Comparison of ENCODE assay signal across 20 mouse cellular contexts in genomic region chr10:127437354-127438113, GRCm38 (mm10). TPM values are rescaled to one million over a fixed set of nuclear protein-coding genes. Genes with fewer than 3 reads are reported as not detected.
A peak's percentile ranks its signal among the peaks of the same experiment; 100 is the strongest.
DNase-seq lines count a peak whose midpoint lies in the region; ATAC-seq and TF ChIP-seq lines count a peak whose summit lies in the region.
"Had no signal": no experiment of that assay in that cellular context is flagged by ENCODE, and none has a peak within 500 bp of the region (broad histone marks: within the 10 kb centered on the region; RNA-seq: fewer than 3 reads in every experiment).

No protein-coding gene starts in this region.

- H3K4me3 ChIP-seq in G1E (ENCODE audit: low read depth, low read length) = no peak overlapping the region
- H3K4me3 ChIP-seq in liver, embryonic 15.5 days (replicated peaks) = no peak overlapping the region
- H3K4me3 ChIP-seq in midbrain, embryonic 10.5 days = no peak overlapping the region
- H3K4me3 ChIP-seq: embryonic facial prominence, embryonic 15.5 days; erythroblast, embryonic 14.5 days; forebrain, embryonic 10.5 days; forebrain, embryonic 15.5 days; heart, embryonic 13.5 days; hindbrain, embryonic 12.5 days had no signal

- H3K9me3 ChIP-seq in G1E (replicated peaks) = no peaks in the 10 kb centered on the region
- H3K9me3 ChIP-seq in liver, embryonic 15.5 days (replicated peaks) = no peaks in the 10 kb centered on the region
- H3K9me3 ChIP-seq in midbrain, embryonic 10.5 days (replicated peaks) = no peaks in the 10 kb centered on the region
- H3K9me3 ChIP-seq: embryonic facial prominence, embryonic 15.5 days; forebrain, embryonic 10.5 days; forebrain, embryonic 15.5 days; heart, embryonic 13.5 days; hindbrain, embryonic 12.5 days had no signal

- H3K27ac ChIP-seq in liver, embryonic 15.5 days (replicated peaks) = no peak overlapping the region
- no peak overlapping the region for H3K27ac ChIP-seq in midbrain, embryonic 10.5 days (replicated peaks)
- H3K27ac ChIP-seq: embryonic facial prominence, embryonic 15.5 days; forebrain, embryonic 10.5 days; forebrain, embryonic 15.5 days; heart, embryonic 13.5 days; hindbrain, embryonic 12.5 days had no signal

- TF ChIP-seq CTCF in G1E (IDR thresholded peaks at IDR 0.05; ENCODE audit: low read depth, low read length) = no peak

- H3K27me3 ChIP-seq in G1E (ENCODE audit: insufficient read depth, low read length) = no peaks in the 10 kb centered on the region
- H3K27me3 ChIP-seq in liver, embryonic 15.5 days = no peaks in the 10 kb centered on the region
- H3K27me3 ChIP-seq in midbrain, embryonic 10.5 days (ENCODE audit: low read depth, poor library complexity, severe bottlenecking) = no peaks in the 10 kb centered on the region
- H3K27me3 ChIP-seq: embryonic facial prominence, embryonic 15.5 days; forebrain, embryonic 15.5 days; heart, embryonic 13.5 days; hindbrain, embryonic 12.5 days had no signal

- peaks cover 26% of the 10 kb centered on the region for H3K36me3 ChIP-seq in G1E (replicated peaks)
- no peaks in the 10 kb centered on the region for H3K36me3 ChIP-seq in liver, embryonic 15.5 days (replicated peaks)
- H3K36me3 ChIP-seq in midbrain, embryonic 10.5 days = no peaks in the 10 kb centered on the region
- H3K36me3 ChIP-seq: embryonic facial prominence, embryonic 15.5 days; forebrain, embryonic 10.5 days; forebrain, embryonic 15.5 days; hindbrain, embryonic 12.5 days had no signal

- H3K4me2 ChIP-seq in liver, embryonic 15.5 days = no peak overlapping the region
- H3K4me2 ChIP-seq: embryonic facial prominence, embryonic 15.5 days; forebrain, embryonic 15.5 days; heart, embryonic 13.5 days; hindbrain, embryonic 12.5 days had no signal

- H3K9ac ChIP-seq in liver, embryonic 15.5 days = no peak overlapping the region
- H3K9ac ChIP-seq: embryonic facial prominence, embryonic 15.5 days; forebrain, embryonic 15.5 days; heart, embryonic 13.5 days; hindbrain, embryonic 12.5 days had no signal

- H3K4me1 ChIP-seq in G1E (ENCODE audit: insufficient read depth, low read depth, low read length) = peaks cover 49% of the 10 kb centered on the region
- H3K4me1 ChIP-seq in liver, embryonic 15.5 days (replicated peaks) = peaks cover 12% of the 10 kb centered on the region
- H3K4me1 ChIP-seq in midbrain, embryonic 10.5 days = no peaks in the 10 kb centered on the region
- H3K4me1 ChIP-seq: embryonic facial prominence, embryonic 15.5 days; forebrain, embryonic 10.5 days; forebrain, embryonic 15.5 days; hindbrain, embryonic 12.5 days had no signal

- peak; percentile 68 for ATAC-seq in G1E (ENCODE audit: extremely low read depth, insufficient number of reproducible peaks, low FRiP score, poor library complexity, severe bottlenecking)
- peak; percentile 72 for ATAC-seq in common myeloid progenitor, adult 5-6 weeks (replicated peaks; ENCODE audit: low read depth, poor library complexity, severe bottlenecking)
- ATAC-seq in liver, embryonic 15.5 days (ENCODE audit: insufficient read depth) = peak; percentile 80
- peak; percentile 81 for ATAC-seq in megakaryocyte-erythroid progenitor cell, adult 5-6 weeks (replicated peaks; ENCODE audit: low FRiP score, low TSS enrichment, poor library complexity, severe bottlenecking)
- ATAC-seq: forebrain, embryonic 15.5 days; hindbrain, embryonic 16.5 days had no signal

- 35% methylated on average over 5 of the region's 5 CpGs for WGBS in liver, embryonic 15.5 days (ENCODE audit: insufficient replicate concordance)
- 95% methylated on average over 5 of the region's 5 CpGs for WGBS in midbrain, embryonic 10.5 days

- DNase-seq in G1E (ENCODE audit: low spot score) = peak; percentile 21
- no peak for DNase-seq in midbrain, embryonic 10.5 days (ENCODE audit: low spot score)
- no peak for DNase-seq in urinary bladder, postnatal 4 days (ENCODE audit: low spot score in 2 of 2)
- DNase-seq in layer of hippocampus, adult 18-20 months (ENCODE audit: low spot score in 2 of 2) = no peak
- DNase-seq: adrenal gland, postnatal 10 days; cerebellum, adult 18-20 months; cerebellum, postnatal 10 days; embryo, embryonic 11 days; gastrocnemius, postnatal 36 days; heart, postnatal 36 days had no signal

RNA-seq across cellular contexts. Expression of gene R3hdm2, which starts 57.4 kb away (rescaled TPM):
- 95.6 and 123 TPM in 2 replicates for total RNA-seq in G1E (2014; fragmentation: Nextera tagmentation)
- 14.8 and 15.6 TPM in 2 replicates for total RNA-seq in G1E (2017)
- polyA plus RNA-seq in G1E (2012) = 97.4 and 119 TPM in 2 replicates
- 46.5 and 126 TPM in 2 replicates for total RNA-seq in common myeloid progenitor, adult 5-6 weeks (2017)
- polyA plus RNA-seq in liver, embryonic 15.5 days (2015; fragmentation: Nextera tagmentation; extraction: Ambion mirVana) = 14.4 and 15.0 TPM in 2 replicates
- 46.8 and 49.9 TPM in 2 replicates for total RNA-seq in megakaryocyte-erythroid progenitor cell, adult 5-6 weeks (2014; fragmentation: Nextera tagmentation)
- 25.3 and 38.5 TPM in 2 replicates for total RNA-seq in megakaryocyte-erythroid progenitor cell, adult 5-6 weeks (2017)
- polyA plus RNA-seq in midbrain, embryonic 10.5 days (2016; fragmentation: Nextera tagmentation; extraction: Ambion mirVana) = 29.6 and 34.5 TPM in 2 replicates
- 100 to 1,000 TPM; 164 to 167 TPM for total RNA-seq in layer of hippocampus, adult 18-20 months (2021)
